Mouse (Mus musculus): ENCODE measurements at regions not wholly inside any gene's neighbourhood (a gene's known extent, or its start where the extent isn't known, plus 50 kb on each side); places are given as distances from the start of the nearest gene placed in this dataset.

DNA sequence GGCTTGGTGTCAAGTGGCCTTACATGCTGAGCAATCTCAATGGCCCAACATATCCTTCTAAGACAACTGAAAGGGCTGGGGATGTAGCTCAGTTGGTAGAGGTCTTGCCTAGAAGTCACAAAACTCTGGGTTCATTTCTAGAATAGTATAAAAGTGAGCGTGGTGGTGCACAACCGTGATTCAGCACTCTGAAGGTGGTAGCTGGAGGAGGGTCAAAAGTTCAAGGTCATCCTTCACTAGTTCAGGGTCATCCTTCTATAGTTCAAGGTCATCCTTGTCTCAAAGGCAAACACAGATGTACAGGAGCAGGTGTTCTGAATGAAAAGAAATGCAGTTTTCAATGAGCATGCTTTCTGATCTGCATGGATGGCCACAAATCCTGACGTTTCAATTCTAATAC lies 101.5 kb upstream of the Marcks start:
- TF ChIP-seq POLR2A (IDR thresholded peaks at IDR 0.05; ENCODE audit: insufficient read depth, low read length): no peak
- no peak for TF ChIP-seq EP300 (IDR thresholded peaks at IDR 0.05; ENCODE audit: insufficient read depth, low read depth, low read length)

Data from ES-Bruce4 (cell line).